Mouse (Mus musculus): Measurements from ENCODE around the gene Gm49369. TPM values are rescaled to one million over a fixed set of nuclear protein-coding genes. Genes with fewer than 3 reads are reported as not detected.

Gene Gm49369
- total RNA-seq, 1 experiment = 17.8 TPM

GRCm38 (mm10) chr7:142418027-142418426 lies 35.6 kb upstream of the Gm49369 start:
- in situ Hi-C loops (cut with MboI; ENCODE audit: low sequenced_read_pairs in 2 of 2, unreplicated experiment in 2 of 2) = no loop called here
- no peak for TF ChIP-seq CHD2 (IDR thresholded peaks at IDR 0.05; ENCODE audit: low read depth, low read length)
- no peak for TF ChIP-seq MAFK (IDR thresholded peaks at IDR 0.05; ENCODE audit: insufficient read depth, low read depth, low read length)
- no peak for TF ChIP-seq HCFC1 (IDR thresholded peaks at IDR 0.05; ENCODE audit: borderline replicate concordance, insufficient read depth, low read length)
- TF ChIP-seq ZNF384 (IDR thresholded peaks at IDR 0.05; ENCODE audit: low read depth, low read length) = no peak
- no peak for TF ChIP-seq ZC3H11A (IDR thresholded peaks at IDR 0.05; ENCODE audit: borderline replicate concordance, low read depth, low read length)
- H3K4me1 ChIP-seq (ENCODE audit: control insufficient read depth in 2 of 2, insufficient read depth in 2 of 2, low read length in 2 of 2, poor library complexity in 1 of 2) = no peaks in the 10 kb centered on the region
- no peak for DNase-seq (ENCODE audit: low read depth, low spot score)
- no peaks in the 10 kb centered on the region for H3K9me3 ChIP-seq (ENCODE audit: control insufficient read depth, insufficient read depth, low read depth, low read length)
- no peak overlapping the region for H3K9ac ChIP-seq (ENCODE audit: insufficient read depth, low read depth, low read length, poor library complexity, severe bottlenecking)
- no peaks in the 10 kb centered on the region for H3K36me3 ChIP-seq (ENCODE audit: control insufficient read depth, insufficient read depth, low read length, poor library complexity, severe bottlenecking)
- no peak overlapping the region for H3K4me3 ChIP-seq (ENCODE audit: insufficient read depth in 1 of 2, low read depth in 1 of 2, low read length in 2 of 2, poor library complexity in 1 of 2, severe bottlenecking in 1 of 2)
- H3K27ac ChIP-seq (ENCODE audit: insufficient read depth, low read depth, low read length, poor library complexity, severe bottlenecking) = no peak overlapping the region

- no peak for DNase-seq (ENCODE audit: low read depth, low spot score)
- Histone ChIP-seq H3K9me3 (ENCODE audit: control insufficient read depth, insufficient read depth, low read depth, low read length) (no peaks in the 10 kb centered on the region), H3K9ac (ENCODE audit: insufficient read depth, low read depth, low read length, poor library complexity, severe bottlenecking) (no peak overlapping the region), H3K4me1 (ENCODE audit: control insufficient read depth in 2 of 2, insufficient read depth in 2 of 2, low read length in 2 of 2, poor library complexity in 1 of 2) (no peaks in the 10 kb centered on the region), H3K36me3 (ENCODE audit: control insufficient read depth, insufficient read depth, low read length, poor library complexity, severe bottlenecking) (no peaks in the 10 kb centered on the region), H3K27ac (ENCODE audit: insufficient read depth, low read depth, low read length, poor library complexity, severe bottlenecking) (no peak overlapping the region), H3K4me3 (ENCODE audit: insufficient read depth in 1 of 2, low read depth in 1 of 2, low read length in 2 of 2, poor library complexity in 1 of 2, severe bottlenecking in 1 of 2) (no peak overlapping the region)
- TF ChIP-seq CHD2 (IDR thresholded peaks at IDR 0.05; ENCODE audit: low read depth, low read length) (no peak), ZC3H11A (IDR thresholded peaks at IDR 0.05; ENCODE audit: borderline replicate concordance, low read depth, low read length) (no peak)
- in situ Hi-C loops (cut with MboI; ENCODE audit: low sequenced_read_pairs in 2 of 2, unreplicated experiment in 2 of 2) = no loop called here
Measured at GRCm38 (mm10) chr7:142416225-142416624, 33.8 kb upstream of the Gm49369 start.

GRCm38 (mm10) chr7:142415314-142415713 lies 32.8 kb upstream of the Gm49369 start:
- Histone ChIP-seq H3K4me1 (ENCODE audit: control insufficient read depth in 2 of 2, insufficient read depth in 2 of 2, low read length in 2 of 2, poor library complexity in 1 of 2) (no peaks in the 10 kb centered on the region), H3K4me3 (ENCODE audit: insufficient read depth in 1 of 2, low read depth in 1 of 2, low read length in 2 of 2, poor library complexity in 1 of 2, severe bottlenecking in 1 of 2) (no peak overlapping the region), H3K9me3 (ENCODE audit: control insufficient read depth, insufficient read depth, low read depth, low read length) (no peaks in the 10 kb centered on the region), H3K36me3 (ENCODE audit: control insufficient read depth, insufficient read depth, low read length, poor library complexity, severe bottlenecking) (no peaks in the 10 kb centered on the region), H3K27ac (ENCODE audit: insufficient read depth, low read depth, low read length, poor library complexity, severe bottlenecking) (no peak overlapping the region), H3K9ac (ENCODE audit: insufficient read depth, low read depth, low read length, poor library complexity, severe bottlenecking) (no peak overlapping the region)
- DNase-seq (ENCODE audit: low read depth, low spot score) = no peak
- in situ Hi-C loops (cut with MboI; ENCODE audit: low sequenced_read_pairs in 2 of 2, unreplicated experiment in 2 of 2) = no loop called here
- TF ChIP-seq MAFK (IDR thresholded peaks at IDR 0.05; ENCODE audit: insufficient read depth, low read depth, low read length) (no peak), CHD2 (IDR thresholded peaks at IDR 0.05; ENCODE audit: low read depth, low read length) (no peak), ZC3H11A (IDR thresholded peaks at IDR 0.05; ENCODE audit: borderline replicate concordance, low read depth, low read length) (no peak), ZNF384 (IDR thresholded peaks at IDR 0.05; ENCODE audit: low read depth, low read length) (no peak), HCFC1 (IDR thresholded peaks at IDR 0.05; ENCODE audit: borderline replicate concordance, insufficient read depth, low read length) (no peak)

- H3K9ac ChIP-seq (ENCODE audit: insufficient read depth, low read depth, low read length, poor library complexity, severe bottlenecking) = no peak overlapping the region
- no peak overlapping the region for H3K4me3 ChIP-seq (ENCODE audit: insufficient read depth in 1 of 2, low read depth in 1 of 2, low read length in 2 of 2, poor library complexity in 1 of 2, severe bottlenecking in 1 of 2)
- no peaks in the 10 kb centered on the region for H3K36me3 ChIP-seq (ENCODE audit: control insufficient read depth, insufficient read depth, low read length, poor library complexity, severe bottlenecking)
- no peak for DNase-seq (ENCODE audit: low read depth, low spot score)
- no peak overlapping the region for H3K27ac ChIP-seq (ENCODE audit: insufficient read depth, low read depth, low read length, poor library complexity, severe bottlenecking)
- no peak for TF ChIP-seq CHD2 (IDR thresholded peaks at IDR 0.05; ENCODE audit: low read depth, low read length)
- TF ChIP-seq MAFK (IDR thresholded peaks at IDR 0.05; ENCODE audit: insufficient read depth, low read depth, low read length) = no peak
- TF ChIP-seq ZC3H11A (IDR thresholded peaks at IDR 0.05; ENCODE audit: borderline replicate concordance, low read depth, low read length) = no peak
- no peak for TF ChIP-seq ZNF384 (IDR thresholded peaks at IDR 0.05; ENCODE audit: low read depth, low read length)
- no peak for TF ChIP-seq HCFC1 (IDR thresholded peaks at IDR 0.05; ENCODE audit: borderline replicate concordance, insufficient read depth, low read length)
- no peaks in the 10 kb centered on the region for H3K4me1 ChIP-seq (ENCODE audit: control insufficient read depth in 2 of 2, insufficient read depth in 2 of 2, low read length in 2 of 2, poor library complexity in 1 of 2)
- in situ Hi-C loops (cut with MboI; ENCODE audit: low sequenced_read_pairs in 2 of 2, unreplicated experiment in 2 of 2) = no loop called here
- H3K9me3 ChIP-seq (ENCODE audit: control insufficient read depth, insufficient read depth, low read depth, low read length) = no peaks in the 10 kb centered on the region
Measured at GRCm38 (mm10) chr7:142413285-142413684, 30.8 kb upstream of the Gm49369 start.

GRCm38 (mm10) chr7:142409603-142410002 lies 27.1 kb upstream of the Gm49369 start:
- no peaks in the 10 kb centered on the region for H3K36me3 ChIP-seq (ENCODE audit: control insufficient read depth, insufficient read depth, low read length, poor library complexity, severe bottlenecking)
- no peak overlapping the region for H3K9ac ChIP-seq (ENCODE audit: insufficient read depth, low read depth, low read length, poor library complexity, severe bottlenecking)
- no peak for TF ChIP-seq HCFC1 (IDR thresholded peaks at IDR 0.05; ENCODE audit: borderline replicate concordance, insufficient read depth, low read length)
- no peak for TF ChIP-seq CHD2 (IDR thresholded peaks at IDR 0.05; ENCODE audit: low read depth, low read length)
- no peak for TF ChIP-seq MAFK (IDR thresholded peaks at IDR 0.05; ENCODE audit: insufficient read depth, low read depth, low read length)
- TF ChIP-seq ZC3H11A (IDR thresholded peaks at IDR 0.05; ENCODE audit: borderline replicate concordance, low read depth, low read length) = no peak
- no peak for TF ChIP-seq ZNF384 (IDR thresholded peaks at IDR 0.05; ENCODE audit: low read depth, low read length)
- no peak overlapping the region for H3K27ac ChIP-seq (ENCODE audit: insufficient read depth, low read depth, low read length, poor library complexity, severe bottlenecking)
- H3K9me3 ChIP-seq (ENCODE audit: control insufficient read depth, insufficient read depth, low read depth, low read length) = no peaks in the 10 kb centered on the region
- in situ Hi-C loops (cut with MboI; ENCODE audit: low sequenced_read_pairs in 2 of 2, unreplicated experiment in 2 of 2) = no loop called here
- H3K4me1 ChIP-seq (ENCODE audit: control insufficient read depth in 2 of 2, insufficient read depth in 2 of 2, low read length in 2 of 2, poor library complexity in 1 of 2) = peaks cover 0 to 1% of the 10 kb centered on the region in 2 experiments; a peak in 1 of 4 replicates
- no peak for DNase-seq (ENCODE audit: low read depth, low spot score)
- no peak overlapping the region for H3K4me3 ChIP-seq (ENCODE audit: insufficient read depth in 1 of 2, low read depth in 1 of 2, low read length in 2 of 2, poor library complexity in 1 of 2, severe bottlenecking in 1 of 2)

All from ES-E14 (cell line).